Mouse (Mus musculus) gastrocnemius, postnatal 36 days (tissue): ENCODE measurements around the gene B4galnt3. TPM values are rescaled to one million over a fixed set of nuclear protein-coding genes. Genes with fewer than 3 reads are reported as not detected.

Experiments used
- DNase-seq, 2 experiments: peaks; one replicate each; pipeline ENCODE4 v3.0.0; 2022
- intact Hi-C: fragments of 180-260 bp; cut with DNase I; formaldehyde crosslinking; loops from one replicate; pipeline ENCODE4 v1.15.1; 2025
- total RNA-seq, 2 experiments: library from RNA; stranded (reverse); gene quantifications; 2 replicates each; pipeline ENCODE4 v1.2.3; 2021

The B4galnt3 gene
- total RNA-seq, 2 experiments from 2014 or later: 0.99 to 1.7 TPM

DNA sequence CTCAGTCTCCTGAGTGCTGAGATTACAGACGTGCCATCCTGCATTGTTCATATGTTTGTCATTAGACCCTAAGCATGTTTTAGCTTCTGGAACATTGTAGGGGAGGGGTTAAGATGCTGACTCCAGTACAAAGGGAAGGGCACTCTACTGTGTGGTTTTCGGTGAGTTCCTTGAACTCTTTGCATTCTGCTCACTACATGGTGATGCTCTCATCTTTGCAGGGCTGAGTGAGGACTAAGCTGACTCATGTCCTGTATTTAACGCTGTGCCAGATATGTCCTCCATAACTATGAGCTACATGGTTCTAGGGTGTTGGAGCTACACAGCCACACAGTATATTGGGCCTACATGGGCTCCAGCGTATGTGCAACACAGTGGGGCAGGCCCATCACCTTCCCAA, 104.0 kb downstream of the B4galnt3 start:
- intact Hi-C loops: loop anchor here (5.0 kb wide), 1 partner anchor 78 kb away; no protein-coding TSS in a partner anchor
- DNase-seq: no peak

DNA sequence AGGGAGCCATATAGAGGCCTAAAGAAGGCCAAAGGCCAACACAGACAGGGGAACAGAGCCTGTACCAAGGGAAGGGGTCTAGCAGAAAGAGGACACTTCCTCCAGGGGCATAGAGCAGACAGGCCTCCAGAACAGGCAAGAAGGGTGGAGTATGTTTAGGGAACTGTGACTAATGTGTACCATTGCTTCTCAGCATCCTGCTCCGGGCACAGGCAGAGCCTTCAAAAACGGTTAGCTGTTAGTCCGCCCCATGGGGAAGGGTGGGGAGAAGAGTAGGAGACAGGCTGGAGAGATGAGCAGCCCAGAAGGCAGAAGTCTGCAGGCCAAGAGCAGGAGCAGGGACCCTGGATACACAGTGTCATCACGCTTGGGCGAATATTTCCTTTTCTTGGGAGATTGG, 105.1 kb downstream of the B4galnt3 start:
- intact Hi-C loops: no loop called here
- DNase-seq: no peak

DNA sequence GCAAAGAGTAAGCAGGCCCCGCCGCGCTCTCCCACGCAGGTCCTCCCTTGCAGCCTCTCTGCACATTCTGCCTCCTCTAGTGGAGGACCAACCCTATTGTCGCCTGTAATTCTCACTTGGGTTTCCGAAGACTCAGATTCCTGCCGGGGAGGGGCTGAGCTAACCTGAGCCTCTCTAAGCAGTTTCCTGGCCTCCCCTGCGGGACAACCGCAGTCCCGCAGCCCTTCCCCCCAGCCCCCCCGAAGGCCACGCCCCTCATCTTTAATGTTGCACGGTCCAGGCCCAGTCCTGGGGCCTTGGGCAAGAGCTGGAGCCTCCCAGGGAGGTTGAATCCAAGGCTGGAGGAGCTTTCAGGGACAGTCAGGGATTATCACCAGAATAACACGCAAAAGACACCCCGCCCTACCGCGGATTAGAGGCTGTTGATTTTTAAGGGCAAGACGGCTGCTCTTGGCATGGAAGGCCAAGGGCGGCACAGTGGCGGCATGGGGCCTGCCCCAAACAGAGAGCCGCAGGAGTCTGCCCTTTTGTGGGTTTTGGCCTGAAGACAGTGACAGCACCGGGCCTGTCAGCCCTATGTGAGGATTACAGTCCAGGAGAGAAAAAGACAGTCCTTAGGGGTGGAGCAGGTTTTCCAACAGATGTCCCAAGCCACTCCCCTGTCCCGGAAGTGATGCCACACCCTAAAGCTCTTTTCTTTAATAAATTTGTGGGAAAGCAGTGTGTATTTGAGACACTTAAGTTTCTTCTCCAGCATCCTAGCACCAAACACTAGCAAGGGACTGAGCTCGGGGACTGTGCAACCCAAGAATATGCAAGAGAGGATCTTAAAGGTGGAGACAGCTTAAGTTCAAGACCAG, 105.8 kb downstream of the B4galnt3 start:
- intact Hi-C loops: no loop called here

DNA sequence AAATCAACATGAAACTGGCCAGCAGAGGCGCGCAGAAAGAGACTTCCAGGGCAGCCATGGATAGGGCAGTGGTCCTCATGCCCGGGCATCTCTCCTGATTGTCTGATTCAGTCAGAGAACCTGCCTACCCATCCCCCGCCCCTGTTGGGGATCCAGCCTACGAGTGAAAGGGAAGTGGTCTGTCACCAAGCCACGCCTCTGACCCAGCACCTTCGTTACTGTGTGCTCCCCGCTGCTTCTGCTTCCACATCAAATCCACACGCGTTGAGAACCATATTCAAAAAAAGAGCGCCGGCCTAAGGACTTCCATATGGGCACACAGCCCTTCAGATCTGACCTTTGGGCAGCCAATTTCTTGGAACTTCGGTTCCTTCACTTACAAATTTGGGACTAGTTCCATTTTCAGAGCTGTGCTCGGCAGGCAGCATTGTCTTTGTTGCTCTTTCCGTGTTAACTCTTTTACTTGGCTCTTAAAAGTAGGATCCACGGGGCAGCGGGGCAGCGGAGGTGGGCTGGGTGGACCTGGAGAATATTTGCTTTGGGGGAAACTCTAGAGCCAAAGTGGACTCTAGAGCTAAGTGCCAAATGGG, 106.7 kb downstream of the B4galnt3 start:
- intact Hi-C loops: no loop called here
- no peak for DNase-seq

More for the DNA sequence above, 105.8 kb downstream of the B4galnt3 start:
- DNase-seq: peak in 1 of 2 experiments; percentile 18

DNA sequence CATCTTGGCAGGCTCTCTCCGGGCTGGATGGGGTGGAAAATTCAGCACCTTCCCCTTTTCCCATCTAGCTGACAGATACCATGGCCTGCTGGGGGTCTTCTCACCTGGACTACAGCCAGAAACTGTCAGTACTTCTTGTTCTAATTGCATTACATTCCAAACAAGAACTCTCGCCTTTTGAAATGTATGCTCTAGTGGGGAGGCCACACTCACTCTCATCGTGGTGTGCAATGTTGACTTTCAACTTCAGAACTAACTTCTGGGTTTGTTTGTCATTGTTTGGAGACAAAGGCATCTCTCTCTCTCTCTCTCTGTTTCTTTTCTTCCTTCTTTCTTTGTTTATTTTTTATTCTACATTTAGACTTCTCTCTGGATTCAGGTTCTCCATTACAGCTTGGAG, 107.8 kb downstream of the B4galnt3 start:
- intact Hi-C loops: no loop called here
- no peak for DNase-seq

DNA sequence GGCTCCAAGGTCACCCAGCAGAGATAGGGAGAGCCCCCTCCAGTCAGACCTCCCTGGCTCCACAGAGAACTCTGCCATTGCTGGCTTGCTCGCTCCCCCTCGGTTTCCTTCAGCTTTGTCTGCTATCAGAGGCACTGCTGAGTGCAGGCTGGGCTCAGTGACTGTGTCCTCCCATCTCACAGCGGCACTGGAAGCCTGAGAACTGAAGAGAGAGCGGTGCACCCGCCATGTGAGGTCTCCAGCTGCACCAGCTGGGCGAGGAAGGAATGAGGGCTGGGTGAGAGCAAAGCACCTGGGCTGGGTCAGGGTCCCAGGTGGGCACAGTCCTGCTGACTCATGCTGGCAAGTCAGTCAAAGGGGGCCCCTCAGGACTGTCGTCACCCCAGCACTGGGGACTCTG, 108.6 kb downstream of the B4galnt3 start:
- intact Hi-C loops: no loop called here
- DNase-seq: no peak

DNA sequence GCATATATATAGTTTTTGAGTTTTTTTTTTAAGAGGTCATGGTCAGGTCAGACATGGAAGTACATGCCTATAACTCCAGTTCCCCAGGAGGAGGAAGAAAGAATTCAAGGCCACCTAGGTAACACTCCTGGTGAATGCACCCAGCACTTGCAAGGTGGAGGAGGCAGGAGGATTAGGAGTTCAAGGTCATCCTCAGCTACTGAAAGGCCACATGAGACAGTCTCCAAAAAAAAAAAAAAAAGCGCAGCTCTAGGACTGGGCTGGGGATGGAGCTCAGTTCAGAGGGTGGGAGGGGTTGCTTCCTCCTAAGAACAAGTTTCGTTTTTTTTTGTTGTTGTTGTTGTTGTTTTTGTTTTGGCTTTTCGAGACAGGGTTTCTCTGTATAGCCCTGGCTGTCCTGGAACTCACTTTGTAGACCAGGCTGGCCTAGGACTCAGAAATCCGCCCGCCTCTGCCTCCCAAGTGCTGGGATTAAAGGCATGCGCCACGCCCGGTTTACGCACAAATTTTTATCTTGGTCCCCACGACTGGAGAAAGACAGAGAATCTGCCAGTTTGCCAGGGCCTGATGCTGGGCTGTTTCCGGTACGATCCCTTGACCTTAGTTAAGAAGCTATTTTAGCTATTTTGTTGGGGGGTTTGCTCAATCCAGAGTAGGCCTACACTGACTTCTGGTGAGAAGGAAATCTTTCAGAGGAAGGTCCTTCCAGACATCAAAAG, 109.2 kb downstream of the B4galnt3 start:
- intact Hi-C loops: no loop called here
- DNase-seq: no peak

DNA sequence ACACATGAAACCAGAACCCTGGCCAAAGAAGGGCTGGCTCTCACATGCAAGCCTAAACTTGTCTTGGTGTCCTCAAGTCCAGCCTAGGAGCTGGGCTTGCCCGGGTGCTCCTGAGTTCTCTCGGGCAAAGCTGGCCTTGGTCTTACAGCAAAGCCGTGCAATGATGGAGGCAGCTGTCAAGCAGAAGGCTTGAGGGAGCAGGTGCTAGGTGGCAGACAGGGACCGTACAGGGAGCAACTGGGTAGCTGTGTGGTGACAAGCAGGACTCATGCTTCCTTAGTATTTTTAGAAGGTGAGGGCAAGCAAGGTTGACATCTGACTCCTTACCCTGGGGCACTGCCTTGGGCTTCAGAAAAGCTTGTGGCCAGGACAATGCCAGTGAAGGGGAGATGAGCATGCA, 110.6 kb downstream of the B4galnt3 start:
- peak in 1 of 2 experiments; percentile 31 for DNase-seq
- intact Hi-C loops: no loop called here

DNA sequence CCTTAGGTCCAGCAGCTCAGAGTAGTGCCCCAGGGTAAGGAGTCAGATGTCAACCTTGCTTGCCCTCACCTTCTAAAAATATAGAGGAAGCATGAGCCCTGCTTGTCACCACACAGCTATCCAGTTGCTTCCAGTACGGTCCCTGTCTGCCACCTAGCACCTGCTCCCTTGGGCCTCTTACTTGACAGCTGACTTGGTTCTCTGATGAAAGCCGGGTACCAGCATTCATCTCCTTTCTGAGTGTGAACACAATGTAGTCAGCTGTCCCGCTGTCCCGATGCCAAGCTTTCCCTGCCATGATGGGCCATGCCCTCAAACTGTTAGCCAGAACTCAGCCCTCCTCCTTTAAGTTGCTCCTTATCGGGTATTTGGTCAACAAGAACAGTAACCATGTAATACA, 112.2 kb downstream of the B4galnt3 start:
- intact Hi-C loops: no loop called here
- peak in 1 of 2 experiments; percentile 37 for DNase-seq

DNA sequence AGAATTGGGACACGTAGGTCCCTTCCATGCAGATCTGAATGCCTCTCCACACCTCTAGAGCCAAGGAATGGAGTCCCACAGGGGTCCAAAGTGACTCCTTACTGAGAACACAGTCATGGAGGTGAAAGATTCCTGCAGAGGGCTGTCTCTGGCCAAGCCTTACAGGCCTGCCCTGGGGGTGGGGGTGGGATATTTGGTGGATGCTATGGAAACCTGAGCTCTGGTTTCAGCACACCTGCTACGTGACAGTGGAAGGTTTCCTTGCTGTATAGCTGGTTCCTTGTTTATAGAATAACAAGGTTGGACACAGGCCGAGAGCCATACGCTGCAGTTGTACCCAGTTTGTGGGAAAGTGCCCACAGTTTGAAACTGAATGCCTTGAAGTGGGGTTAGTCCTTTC, 113.9 kb downstream of the B4galnt3 start:
- DNase-seq: no peak
- intact Hi-C loops: no loop called here

DNA sequence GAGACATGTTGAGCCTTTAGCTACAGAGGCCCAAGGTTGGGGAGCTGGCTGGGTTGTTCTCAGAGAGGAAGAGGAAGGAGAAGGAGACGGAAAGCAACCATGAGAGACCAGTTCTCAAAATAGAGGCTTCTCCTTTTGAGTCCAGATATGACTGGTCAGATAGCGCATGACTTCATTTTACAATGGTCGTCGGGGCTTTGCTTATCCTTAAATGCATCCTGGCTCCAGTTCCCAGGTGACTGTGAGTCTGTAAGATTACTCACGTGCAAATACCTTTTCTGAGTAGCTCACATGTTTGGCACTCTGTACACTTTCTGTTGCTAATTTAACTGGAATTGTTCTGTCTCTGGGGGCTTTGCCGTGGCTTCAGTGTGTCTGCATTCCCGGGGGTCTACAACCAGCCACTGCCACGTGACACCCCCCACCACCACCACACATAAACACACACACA, 114.6 kb downstream of the B4galnt3 start:
- no peak for DNase-seq
- intact Hi-C loops: loop anchor here (5.0 kb wide), 1 partner anchor 62 kb away; no protein-coding TSS in a partner anchor

DNA sequence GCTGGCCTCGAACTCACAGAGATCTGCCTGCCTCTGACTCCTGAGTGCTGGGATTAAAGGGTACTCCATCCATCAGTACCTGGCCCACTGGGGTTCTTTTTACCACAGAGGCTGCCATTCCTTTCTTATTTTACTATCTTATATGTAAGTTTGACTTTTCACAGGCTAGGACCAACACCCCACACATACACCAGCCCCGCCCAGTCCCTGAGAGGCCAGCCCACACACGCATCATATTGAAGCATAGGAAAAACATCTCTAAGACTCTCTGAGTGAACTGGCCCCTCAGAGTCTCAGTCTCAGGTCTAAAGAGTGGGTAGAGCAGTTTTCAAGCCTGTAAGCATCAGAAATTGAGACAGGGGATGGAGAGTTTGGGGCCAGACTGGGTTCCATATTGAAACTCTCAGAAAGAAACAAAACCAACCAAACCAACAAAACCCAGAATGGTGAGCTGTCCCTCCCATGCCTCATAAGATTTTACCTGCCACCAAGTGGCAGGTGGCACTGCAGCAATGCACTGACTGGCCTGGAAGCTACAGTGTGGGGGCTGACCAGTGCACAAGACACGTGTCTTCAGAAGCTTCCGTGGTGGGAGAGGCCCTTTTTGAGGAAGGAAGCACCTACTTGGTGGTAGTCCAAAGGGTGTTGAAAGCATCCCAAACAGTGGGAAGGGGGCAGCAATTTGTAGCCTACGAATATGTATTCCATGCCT, 115.2 kb downstream of the B4galnt3 start:
- DNase-seq: no peak
- intact Hi-C loops: loop anchor here (5.0 kb wide), 1 partner anchor 62 kb away; no protein-coding TSS in a partner anchor

DNA sequence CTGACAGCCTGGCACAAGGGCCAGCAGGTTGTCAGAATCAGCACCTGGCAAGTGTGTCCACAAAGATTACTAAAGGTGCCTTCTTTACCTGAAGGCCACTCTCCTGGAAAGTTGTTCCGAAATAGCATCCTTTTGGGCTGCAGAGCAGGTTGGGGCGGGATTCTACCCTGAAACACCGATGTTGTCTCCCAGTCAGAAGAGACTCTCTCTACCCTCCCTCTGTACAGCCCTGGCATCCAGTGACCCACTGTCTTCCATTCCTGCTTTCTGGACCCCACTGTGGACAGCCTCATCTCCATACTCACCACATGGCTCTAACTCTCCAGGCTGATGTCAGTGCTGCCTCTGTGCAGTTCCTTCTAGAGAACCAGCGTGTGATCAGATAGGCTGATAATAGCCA, 118.7 kb downstream of the B4galnt3 start:
- intact Hi-C loops: loop anchor here (5.0 kb wide), 1 partner anchor 58 kb away; no protein-coding TSS in a partner anchor
- no peak for DNase-seq

DNA sequence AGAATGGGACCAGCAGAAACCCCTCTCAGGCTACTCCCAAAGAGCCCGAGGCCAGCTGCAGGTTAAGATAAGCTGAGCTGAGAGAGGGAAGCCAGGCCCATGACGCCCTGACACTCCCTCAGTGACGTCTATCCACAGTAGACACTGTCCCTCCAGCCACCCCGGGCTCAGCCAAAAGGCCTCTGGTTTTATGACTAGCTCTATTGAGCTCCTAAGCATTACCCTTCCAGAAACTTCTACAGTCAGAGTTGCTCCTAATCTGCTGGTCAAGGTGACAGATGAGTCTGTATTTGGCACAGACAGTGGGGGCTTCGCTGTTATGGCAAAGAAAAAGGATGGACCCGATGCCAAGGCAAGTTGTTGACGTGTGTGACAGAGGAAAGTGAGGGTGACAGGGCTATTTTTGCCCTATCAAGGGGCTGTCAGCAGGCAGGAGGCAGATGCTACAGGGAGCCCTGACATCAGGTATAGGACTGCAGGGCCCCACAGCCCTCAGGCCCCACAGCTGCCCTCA, 119.7 kb downstream of the B4galnt3 start:
- DNase-seq: no peak
- intact Hi-C loops: loop anchor here (5.0 kb wide), 2 partner anchors 57 to 132 kb away; no protein-coding TSS in a partner anchor

DNA sequence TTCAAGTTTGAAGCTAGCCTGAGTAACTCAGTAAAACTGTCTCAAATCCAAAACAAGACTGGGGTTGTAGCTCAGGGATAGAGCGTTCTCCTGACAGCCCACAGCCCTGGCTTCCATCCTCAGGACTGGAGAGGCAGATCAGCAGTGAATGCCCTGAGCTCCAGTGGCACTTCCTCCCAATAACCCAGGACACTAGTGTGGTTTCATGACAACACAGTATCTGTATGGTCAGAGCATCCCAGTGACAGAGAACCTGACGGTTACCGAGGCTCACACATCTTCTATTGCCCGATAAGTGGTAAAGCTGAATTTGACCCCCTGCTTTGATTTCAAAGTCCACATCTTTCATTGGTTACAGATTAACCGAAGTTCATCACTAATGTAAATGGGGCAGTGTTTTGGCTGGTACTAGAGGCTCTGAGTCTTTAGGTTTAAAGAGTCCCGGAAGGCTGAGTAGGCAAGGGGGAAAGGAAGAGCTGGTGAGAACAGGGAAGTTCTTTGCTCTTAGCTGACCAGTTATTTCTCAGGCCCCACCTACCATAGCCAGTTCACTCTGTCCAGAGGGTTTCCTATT, 120.2 kb downstream of the B4galnt3 start:
- no peak for DNase-seq
- intact Hi-C loops: loop anchor here (5.0 kb wide), 1 partner anchor 132 kb away; no protein-coding TSS in a partner anchor

DNA sequence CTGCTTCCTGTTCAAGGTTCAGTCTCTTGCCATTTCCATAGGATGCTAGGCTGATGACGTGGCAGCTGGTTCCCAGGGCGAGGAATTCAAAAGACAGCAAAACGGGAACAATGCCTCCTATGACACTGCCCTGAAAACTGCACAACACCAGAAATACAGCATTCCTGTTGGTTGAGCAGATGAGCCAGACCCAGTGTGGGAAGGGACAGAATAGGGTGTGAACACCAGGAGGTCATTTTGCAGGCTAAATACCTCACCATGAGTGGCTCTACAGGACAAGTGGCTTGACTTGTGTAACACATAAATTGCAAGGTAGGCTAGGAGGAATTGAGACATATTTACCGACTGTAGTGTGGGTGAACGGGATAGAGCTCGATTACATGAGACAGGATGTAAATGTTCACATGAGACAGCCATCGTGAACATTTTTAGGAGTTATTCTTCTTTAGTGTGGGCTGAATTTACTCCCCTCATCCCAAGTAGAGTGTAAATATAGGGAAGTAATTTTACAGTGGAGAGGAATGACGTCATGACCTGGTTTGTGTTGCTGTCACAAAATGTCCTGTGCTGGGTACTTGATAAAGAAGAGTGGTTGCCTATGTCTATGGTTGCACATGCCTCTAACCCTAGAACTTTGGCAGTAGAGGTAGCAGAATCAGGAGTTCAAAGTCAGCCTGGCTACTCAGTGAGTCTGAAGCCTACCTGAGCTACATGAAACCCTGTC, 121.9 kb downstream of the B4galnt3 start:
- DNase-seq: no peak
- intact Hi-C loops: loop anchor here (5.0 kb wide), 1 partner anchor 130 kb away; no protein-coding TSS in a partner anchor

DNA sequence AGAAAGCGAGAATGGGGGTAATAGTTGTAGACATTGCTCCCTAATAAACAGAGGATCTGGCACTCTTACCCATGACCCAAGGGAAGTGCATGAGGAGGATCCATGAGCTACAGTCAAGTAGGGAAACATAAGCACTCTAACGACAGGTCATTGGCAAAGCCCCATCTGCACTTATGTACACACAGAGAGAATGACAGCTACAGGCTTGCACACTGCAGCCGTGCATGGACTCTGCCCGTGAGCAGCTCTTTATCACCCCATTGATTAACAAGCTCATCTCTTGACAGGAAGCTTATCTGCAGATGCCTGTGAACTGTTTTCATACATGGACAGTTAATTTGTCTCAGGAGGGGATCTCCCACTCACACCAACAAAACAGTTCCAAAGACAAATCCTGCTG, 126.8 kb downstream of the B4galnt3 start:
- intact Hi-C loops: no loop called here
- no peak for DNase-seq

DNA sequence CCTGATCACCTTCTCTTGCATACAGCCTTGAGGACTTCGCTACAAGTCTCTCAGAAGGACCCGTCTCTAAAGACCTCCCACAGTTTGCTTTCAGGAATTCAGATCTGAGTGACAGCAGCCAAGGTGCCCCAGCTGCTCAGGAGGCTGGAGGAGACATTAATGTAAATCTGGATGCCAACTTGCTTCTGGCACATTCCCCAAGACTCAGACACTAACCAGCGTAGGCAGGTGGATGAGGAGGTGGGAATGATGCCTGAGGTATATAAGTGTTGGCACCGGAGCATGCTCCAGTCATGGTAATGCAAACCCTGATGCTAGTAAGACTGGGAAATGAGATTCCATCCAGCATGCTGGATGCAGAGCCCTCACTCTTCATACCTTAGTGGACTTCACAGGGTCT, 129.6 kb downstream of the B4galnt3 start:
- intact Hi-C loops: no loop called here
- no peak for DNase-seq

DNA sequence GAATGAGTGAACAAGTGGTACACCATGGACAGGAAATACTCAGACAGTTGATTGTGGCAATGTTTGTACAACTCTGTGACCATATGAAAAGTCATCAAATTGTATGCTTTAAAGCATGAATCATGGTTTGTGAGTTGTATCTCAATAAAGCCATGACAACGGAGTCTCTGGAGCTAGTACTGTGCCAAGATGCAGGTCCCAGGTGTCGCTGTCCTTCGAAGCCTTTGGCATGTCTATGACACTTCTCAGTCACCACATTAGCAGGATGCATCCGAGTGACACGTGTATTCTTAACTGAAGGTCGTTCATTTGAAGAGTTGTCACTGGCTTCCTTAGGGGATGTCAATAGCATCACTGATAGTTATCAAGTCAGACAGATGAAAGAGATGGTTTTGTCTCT, 131.4 kb downstream of the B4galnt3 start:
- DNase-seq: no peak
- intact Hi-C loops: no loop called here
